Mouse (Mus musculus) T-cell, adult 2 months (primary cell): ENCODE data around the gene Ebp.

Source experiments
- DNase-seq: peaks from one replicate; pipeline ENCODE4 v3.0.0; 2022; ENCODE audit warnings: low spot score

Gene Ebp

DNA sequence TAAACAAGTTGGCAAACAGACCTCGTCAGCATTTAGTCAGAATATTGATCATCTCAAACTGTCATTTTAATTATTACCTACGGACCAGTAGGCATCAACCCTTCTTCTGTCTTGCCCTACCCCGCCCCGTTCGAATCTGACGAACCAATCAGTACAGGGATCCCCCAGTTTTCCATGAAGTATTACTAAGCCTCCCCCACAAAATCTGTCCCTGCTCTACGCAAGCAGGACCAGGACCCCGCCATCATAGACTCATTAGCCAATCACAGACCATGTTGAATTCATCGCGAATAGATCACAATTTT, at the start of gene Ebp:
TSS of gene Ebp (minus strand) at position 94 of the 305 bp plus-strand sequence.
- no peak for DNase-seq

- no peak for DNase-seq
These were observed 45.6 kb upstream of the Ebp start for GRCm38 (mm10) chrX:8238804-8239395.

- DNase-seq: no peak
These were observed 43.4 kb upstream of the Ebp start for GRCm38 (mm10) chrX:8236704-8237103.

DNA sequence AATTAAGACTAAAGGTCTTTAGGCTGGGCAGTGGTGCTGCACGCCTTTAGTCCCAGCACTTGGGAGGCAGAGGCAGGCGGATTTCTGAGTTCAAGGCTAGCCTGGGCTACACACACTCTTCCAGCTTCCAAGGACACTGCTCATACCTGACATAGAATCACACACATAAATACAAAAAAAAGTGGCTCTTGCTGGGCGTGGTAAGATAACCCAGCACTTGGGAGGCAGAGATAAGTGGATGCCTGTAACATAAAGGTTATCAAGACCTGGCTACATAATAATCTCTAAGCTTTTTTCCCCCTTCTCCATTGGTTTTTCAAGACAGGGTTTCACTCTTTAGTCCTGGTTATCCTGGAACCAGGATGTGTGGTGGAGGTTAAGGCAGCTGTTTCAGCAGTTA, 40.3 kb upstream of the Ebp start:
- DNase-seq: no peak

DNA sequence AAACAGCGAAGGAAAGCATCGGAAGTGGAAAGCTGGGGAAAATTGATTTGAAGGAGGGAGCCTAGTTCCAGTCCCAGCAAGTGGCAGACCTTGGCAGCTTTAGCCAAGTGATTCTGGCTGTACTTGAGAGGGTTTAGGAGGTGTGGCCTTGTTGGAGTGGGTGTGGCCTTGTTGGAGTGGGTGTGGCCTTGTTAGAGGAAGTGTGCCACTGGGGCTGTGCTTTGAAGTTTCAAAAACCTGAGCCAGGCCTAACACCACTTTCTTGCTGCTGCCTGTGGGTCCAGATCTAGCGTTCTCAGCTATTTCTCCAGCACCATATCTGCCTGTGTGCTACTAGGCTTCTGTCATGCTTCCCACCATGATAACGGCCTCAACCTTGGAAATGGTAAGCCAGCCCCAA, 37.0 kb upstream of the Ebp start:
- no peak for DNase-seq

GRCm38 (mm10) chrX:8223473-8223872, 30.2 kb upstream of the Ebp start:
- no peak for DNase-seq

GRCm38 (mm10) chrX:8222678-8223421, 29.5 kb upstream of the Ebp start:
- no peak for DNase-seq

- no peak for DNase-seq
These were observed 29.0 kb upstream of the Ebp start for GRCm38 (mm10) chrX:8222296-8222677.

GRCm38 (mm10) chrX:8219651-8220050, 26.3 kb upstream of the Ebp start:
- no peak for DNase-seq

- no peak for DNase-seq
These were observed 24.8 kb upstream of the Ebp start for GRCm38 (mm10) chrX:8218114-8218513.

DNA sequence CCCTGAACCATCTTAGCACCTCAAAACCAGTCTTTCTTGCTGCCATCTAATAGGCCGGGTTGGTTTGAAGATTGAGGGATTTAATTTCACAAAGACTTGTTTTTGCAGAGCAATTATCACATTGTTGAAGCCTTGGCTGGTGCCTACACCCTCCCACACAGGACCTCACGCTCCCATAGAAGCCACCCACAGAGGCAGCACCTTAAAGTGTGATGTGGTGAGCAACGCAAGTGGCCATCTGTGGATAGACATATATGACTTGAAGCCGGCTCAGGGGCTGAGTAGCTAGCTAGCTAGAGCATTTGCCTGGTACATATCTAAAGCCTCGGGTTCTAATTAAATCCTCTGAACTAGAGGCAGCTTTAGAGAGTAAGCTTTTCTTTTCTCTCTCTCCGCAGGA, 24.1 kb upstream of the Ebp start:
- DNase-seq: no peak

- DNase-seq: no peak
These were observed 18.3 kb upstream of the Ebp start for GRCm38 (mm10) chrX:8211490-8212207.

- DNase-seq: no peak
These were observed 16.4 kb upstream of the Ebp start for GRCm38 (mm10) chrX:8209720-8210119.

DNA sequence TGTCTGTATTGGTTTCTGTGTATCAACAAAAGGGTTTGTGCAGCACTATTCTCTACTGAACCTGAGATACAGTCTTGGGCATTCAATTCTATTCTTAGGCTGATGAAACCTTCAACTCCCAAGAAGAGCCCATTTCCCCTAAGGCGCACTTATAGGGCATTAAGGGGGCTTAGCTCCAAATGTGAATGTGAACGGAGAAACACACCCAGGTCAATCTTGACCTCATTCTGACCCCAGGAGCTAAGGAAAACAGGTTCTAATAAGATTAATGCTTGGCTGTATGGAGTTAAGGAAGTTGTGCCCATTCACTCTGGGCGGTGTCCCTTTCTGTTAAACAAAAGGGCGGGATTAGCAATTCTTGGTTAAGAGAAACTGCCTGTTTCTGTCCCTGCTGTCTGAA, 13.9 kb upstream of the Ebp start:
- DNase-seq: no peak

DNA sequence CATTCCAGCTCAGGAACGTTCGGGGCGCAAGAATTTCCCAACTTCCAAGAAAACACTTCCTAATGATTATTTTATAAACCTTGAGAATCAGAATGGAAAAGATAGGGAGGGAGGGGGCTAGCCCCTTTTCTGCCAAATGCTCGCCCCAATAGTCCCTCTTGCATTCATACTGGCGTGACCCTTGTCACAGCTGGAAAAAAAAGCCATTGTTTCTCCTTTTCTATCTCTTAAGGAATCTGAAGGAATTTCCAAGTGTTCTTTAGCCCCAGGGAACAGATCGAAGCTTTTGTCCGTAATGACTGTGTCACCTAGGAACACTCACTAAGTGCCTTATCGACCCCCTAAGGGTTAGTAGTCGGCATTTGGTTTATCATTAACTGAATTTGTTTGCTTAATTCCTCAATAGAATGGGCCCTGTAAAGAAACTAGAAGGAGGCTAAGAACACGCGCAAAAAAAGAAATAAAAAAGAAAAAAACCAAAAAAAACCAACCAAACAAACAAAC, 13.4 kb upstream of the Ebp start:
- no peak for DNase-seq

DNA sequence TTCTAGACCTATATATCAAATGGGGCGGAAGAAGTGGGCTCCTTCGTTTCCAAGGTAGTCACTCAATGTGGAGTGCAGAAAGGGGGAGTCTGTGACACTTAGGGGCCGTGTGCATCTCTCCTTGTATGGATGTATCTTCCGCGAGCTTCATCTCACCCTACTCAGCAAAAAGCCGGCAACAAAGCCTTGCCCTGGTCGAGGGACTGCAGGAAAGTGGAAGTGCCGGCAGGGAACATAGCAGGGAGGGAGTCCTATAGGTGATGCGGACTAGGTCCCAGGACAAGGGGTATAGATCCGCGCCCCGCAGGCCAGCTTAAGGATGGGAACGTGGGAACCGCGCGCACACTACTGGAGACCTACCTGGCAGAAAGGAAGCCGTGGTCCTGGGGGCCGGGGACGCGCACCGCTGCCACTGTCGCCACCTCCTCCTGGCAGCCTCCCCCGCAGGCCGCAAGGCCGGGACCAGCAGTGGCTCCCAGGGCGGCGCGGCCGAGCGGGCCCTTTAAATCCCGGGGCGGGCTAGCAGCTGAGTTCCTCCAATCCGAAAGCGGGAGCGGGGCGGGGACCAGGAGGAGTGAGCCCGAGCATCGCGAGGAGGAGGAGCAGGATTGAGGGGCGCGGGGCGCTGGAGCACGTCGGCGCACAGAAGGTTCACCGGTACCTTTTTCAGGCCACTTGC, 12.8 kb upstream of the Ebp start, which contains the start of gene Porcn:
TSS of gene Porcn (minus strand) at position 511 of the 679 bp plus-strand sequence.
- DNase-seq: no peak

DNA sequence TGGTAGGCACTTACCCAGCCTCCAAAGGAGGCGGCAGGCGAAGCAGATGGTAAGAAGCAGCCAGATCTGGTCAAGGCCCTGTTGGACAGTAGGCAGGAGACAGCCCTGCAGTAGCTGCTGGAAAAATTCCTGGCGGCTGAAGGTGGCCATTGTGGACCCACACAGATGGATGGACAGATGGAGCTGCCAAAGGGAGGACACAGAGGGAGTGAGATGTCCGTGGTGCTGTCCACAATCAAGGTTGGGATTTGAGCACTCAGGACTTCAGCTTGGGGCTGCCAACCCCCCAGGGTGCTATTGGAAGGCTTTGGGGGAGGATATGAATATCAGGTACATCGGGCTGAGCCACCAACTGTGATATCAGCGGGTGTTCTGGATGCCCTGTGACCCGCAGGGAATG, 12.2 kb upstream of the Ebp start:
- no peak for DNase-seq

DNA sequence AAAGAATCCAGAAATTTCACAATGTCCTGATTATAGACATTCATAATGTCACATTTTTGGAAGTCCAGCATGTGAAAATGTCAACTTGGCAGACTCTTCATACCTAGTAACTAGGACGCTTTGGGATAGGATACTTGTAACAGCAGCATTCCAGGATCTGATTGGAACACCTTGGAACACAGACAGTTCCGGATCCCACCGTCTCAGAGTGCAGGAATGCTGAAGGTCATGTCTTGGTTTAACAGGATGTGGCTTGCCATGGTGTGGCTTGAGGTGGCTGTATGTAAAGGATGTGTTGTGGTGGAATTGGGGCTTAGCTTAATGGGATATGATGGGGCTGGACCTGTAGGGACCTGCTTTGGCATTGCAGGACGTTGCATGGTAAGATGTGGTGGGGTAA, 11.8 kb upstream of the Ebp start:
- no peak for DNase-seq

DNA sequence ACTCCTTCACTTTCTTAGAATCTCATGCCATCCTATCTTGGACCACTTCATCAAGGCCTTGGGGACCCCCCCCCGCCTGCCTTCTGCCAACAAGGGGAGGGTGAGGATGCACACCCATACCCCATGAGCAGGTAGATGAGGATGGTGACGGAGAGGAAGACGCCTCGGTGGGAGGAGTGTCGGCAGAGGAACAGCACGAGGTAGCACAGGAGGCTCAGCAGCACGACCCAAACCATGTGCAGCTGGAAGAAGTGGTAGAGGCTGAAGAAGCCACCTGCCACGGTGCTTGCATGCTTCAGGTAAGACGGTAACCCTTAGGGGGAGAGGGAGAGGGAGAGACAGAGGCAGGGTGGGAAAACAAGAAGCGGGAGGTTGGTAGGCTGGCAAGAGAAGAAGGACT, 10.8 kb upstream of the Ebp start:
- no peak for DNase-seq

- DNase-seq: no peak
These were observed 9.8 kb upstream of the Ebp start for GRCm38 (mm10) chrX:8203105-8203504.

GRCm38 (mm10) chrX:8192640-8193418, 483 bp downstream of the Ebp start:
- peak; percentile 78 for DNase-seq

- no peak for DNase-seq
These were observed 1.1 kb downstream of the Ebp start for GRCm38 (mm10) chrX:8192126-8192639.
